Mouse (Mus musculus): Measurements from ENCODE around the gene S100a14. TPM values are rescaled to one million over a fixed set of nuclear protein-coding genes. Genes with fewer than 3 reads are reported as not detected.
A peak's percentile ranks its signal among the peaks of the same experiment; 100 is the strongest.

S100a14 gene
- polyA plus RNA-seq, 1 experiment from 2014 or later: 2.2 TPM

DNA sequence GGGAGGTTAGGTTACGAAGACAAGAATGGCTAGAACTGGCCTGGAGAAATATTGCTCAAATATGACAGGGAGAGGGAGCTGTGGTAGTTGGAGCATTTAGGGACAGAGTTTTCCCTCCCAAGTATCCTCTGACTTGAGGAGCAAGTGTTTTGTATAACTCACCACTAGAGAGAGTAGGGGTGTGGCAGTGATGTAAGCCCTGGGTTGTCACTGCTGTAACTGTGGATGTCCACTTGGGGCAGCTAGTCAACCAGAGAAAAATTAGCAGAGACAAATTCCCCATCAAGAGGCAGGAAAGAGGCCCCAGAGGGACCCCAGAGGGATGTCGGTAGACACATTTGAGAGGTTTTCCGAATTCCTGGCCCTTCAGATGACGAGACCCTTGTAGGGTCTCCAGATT lies 1.2 kb upstream of the S100a14 start:
- Histone ChIP-seq H3K9me3 (no peaks in the 10 kb centered on the region), H3K4me2 (replicated peaks) (no peak overlapping the region), H3K4me1 (no peaks in the 10 kb centered on the region), H3K9ac (no peak overlapping the region), H3K4me3 (no peak overlapping the region), H3K27me3 (no peaks in the 10 kb centered on the region), H3K27ac (no peak overlapping the region), H3K36me3 (no peaks in the 10 kb centered on the region)
- ATAC-seq (ENCODE audit: insufficient number of reproducible peaks, insufficient read depth, low FRiP score, low TSS enrichment): no peak
- whole genome bisulfite sequencing: 58% methylated on average over 4 of the region's 4 CpGs

DNA sequence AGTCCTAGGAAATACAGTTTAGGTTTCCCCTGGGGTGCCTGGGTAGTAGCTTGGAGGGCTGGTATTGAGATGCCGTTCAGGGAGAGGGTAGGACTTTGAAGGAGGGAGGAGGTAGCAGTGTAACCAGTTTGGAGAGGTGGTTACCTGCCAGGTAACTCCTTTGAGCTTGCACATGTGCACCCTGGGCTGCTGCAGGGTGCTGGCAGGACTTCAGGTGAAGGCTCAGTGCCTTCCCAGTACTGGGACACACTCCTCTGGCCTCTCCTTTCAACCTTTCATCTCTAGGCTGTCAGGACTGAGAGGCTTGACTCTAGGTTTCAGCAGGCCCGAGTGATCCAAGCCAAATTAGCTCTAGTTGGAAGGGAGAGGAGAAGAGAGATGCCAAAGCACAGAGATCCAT lies 580 bp upstream of the S100a14 start:
- Histone ChIP-seq H3K4me1 (no peaks in the 10 kb centered on the region), H3K9ac (no peak overlapping the region)
- WGBS: 73% methylated on average over 2 of the region's 2 CpGs

DNA sequence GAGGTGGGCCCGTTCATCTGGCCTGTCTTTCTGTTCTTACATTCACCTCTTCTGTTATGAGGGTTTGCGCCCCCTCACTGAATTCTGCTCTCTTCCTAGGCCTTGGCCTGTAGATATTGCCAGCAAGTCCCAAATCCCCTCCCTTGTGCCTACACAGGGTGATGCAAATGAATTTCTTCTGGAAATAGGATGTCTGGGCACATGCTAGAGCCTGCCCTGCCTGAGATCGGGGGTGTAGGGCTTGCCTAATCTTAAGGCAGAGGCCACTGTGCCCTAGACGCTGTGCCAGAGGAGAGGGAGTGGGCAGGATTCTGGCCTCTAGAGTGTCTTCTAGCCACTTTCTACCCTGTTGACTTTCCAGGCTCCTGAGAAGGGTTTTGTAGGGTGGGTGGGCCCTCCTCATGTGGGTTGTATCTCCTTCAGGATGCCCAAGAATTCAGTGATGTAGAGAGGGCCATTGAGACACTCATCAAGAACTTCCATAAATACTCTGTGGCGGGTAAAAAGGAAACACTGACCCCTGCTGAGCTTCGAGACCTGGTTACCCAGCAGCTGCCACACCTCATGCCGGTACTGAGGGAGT lies 726 bp downstream of the S100a14 start:
- no peak overlapping the region for H3K9ac ChIP-seq
- no peaks in the 10 kb centered on the region for H3K36me3 ChIP-seq
- ATAC-seq (ENCODE audit: insufficient number of reproducible peaks, insufficient read depth, low FRiP score, low TSS enrichment): no peak
- WGBS: 92% methylated on average over 7 of the region's 7 CpGs
- H3K4me1 ChIP-seq: no peaks in the 10 kb centered on the region
- H3K27ac ChIP-seq: no peak overlapping the region
- H3K27me3 ChIP-seq: no peaks in the 10 kb centered on the region
- H3K4me3 ChIP-seq: no peak overlapping the region
- no peak overlapping the region for H3K4me2 ChIP-seq (replicated peaks)
- no peaks in the 10 kb centered on the region for H3K9me3 ChIP-seq

More for the DNA sequence above, 580 bp upstream of the S100a14 start:
- ATAC-seq (ENCODE audit: insufficient number of reproducible peaks, insufficient read depth, low FRiP score, low TSS enrichment): no peak
- H3K4me2 ChIP-seq (replicated peaks): no peak overlapping the region
- no peaks in the 10 kb centered on the region for H3K9me3 ChIP-seq
- no peaks in the 10 kb centered on the region for H3K27me3 ChIP-seq
- no peak overlapping the region for H3K4me3 ChIP-seq
- no peaks in the 10 kb centered on the region for H3K36me3 ChIP-seq
- no peak overlapping the region for H3K27ac ChIP-seq

DNA sequence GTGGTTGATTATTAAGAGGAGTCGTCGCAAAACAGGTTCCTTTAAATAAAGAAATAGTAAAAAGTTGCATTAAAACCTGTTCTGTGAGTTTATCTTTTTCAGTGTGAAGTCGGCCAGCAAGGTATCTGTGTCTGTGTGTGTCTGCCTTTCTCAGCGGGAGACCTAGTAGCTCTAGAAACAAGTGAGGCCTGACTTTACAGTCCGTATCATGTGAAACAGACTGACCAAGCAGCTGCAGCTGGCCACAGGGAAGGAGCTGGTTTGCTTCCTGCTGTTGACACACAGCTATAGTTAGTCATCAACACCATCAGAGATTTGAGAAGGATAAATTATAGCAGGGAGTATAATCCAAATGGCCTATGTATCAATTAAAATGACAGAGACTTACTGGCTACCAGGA lies 5.1 kb downstream of the S100a14 start:
- Histone ChIP-seq H3K27me3 (no peaks in the 10 kb centered on the region), H3K9ac (no peak overlapping the region), H3K4me3 (no peak overlapping the region), H3K9me3 (no peaks in the 10 kb centered on the region), H3K4me1 (no peaks in the 10 kb centered on the region), H3K36me3 (no peaks in the 10 kb centered on the region), H3K27ac (no peak overlapping the region), H3K4me2 (replicated peaks) (no peak overlapping the region)
- no peak for ATAC-seq (ENCODE audit: insufficient number of reproducible peaks, insufficient read depth, low FRiP score, low TSS enrichment)
- 67% methylated on average over 5 of the region's 5 CpGs for WGBS

DNA sequence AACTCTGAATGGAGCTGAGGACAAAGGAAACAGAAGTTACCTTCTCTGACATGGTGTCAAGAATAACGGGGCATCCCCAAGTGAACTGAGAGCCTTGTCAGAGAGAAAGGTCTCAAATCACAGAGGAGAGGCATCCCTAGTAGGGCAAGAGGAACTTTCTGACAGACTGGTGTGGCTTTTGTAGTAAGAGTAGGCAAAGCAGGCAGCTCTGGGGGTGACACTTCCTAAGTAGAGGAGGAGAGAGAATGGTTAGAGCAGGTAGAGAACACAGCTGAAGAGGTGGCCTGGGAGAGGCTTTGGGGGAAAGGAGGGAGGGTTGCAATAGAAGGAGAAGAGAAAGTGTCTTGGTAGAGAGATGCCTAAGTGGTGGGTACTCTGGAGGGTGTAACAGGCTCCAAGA lies 8.8 kb downstream of the S100a14 start:
- H3K9me3 ChIP-seq: no peaks in the 10 kb centered on the region
- no peak overlapping the region for H3K4me2 ChIP-seq (replicated peaks)
- no peaks in the 10 kb centered on the region for H3K36me3 ChIP-seq
- ATAC-seq (ENCODE audit: insufficient number of reproducible peaks, insufficient read depth, low FRiP score, low TSS enrichment): no peak
- no peak overlapping the region for H3K27ac ChIP-seq
- H3K27me3 ChIP-seq: 0 out of 2 replicates have a peak, but pooled peaks cover 7% of the 10 kb centered on the region
- no peak overlapping the region for H3K9ac ChIP-seq
- WGBS: 64% methylated on average over 1 of the region's 1 CpGs
- H3K4me3 ChIP-seq: no peak overlapping the region
- no peaks in the 10 kb centered on the region for H3K4me1 ChIP-seq

DNA sequence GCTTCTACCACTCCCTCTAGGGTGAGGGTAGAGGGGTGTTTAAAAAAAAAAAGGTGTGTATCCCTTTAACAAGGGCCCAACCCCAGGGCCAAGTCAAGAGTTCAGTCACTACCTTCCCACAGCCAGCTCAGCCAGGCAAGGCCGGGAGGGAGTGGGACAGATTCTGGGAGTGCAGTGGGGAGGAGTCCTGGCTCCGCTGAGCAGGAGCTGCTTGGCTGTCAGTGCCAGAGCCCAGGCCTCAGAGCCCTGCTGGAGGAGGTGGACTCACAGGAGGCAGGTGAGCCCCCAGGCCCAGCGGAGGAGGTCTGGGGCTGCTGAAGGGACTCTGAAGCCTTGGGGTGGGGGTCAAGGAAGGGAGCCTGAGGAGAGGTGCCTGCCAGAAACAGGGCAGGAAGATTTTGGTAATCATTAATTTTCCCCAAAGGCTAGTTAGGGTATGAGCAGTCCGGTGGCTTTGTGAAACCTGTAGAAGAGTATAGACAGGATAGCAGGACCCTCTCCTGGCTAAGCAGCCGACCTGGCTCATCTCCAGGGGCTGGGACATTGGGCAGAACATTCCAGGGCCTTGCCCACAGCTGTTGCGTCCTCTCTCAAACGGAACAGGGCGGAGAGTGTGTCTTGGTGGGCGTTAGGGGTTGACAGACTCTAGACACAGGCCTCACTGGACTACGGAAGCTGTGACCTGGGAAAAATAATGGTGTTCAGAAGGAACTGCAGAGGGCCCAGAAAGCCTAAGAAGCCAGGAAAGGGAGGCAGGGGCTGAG lies 10.7 kb downstream of the S100a14 start, which contains the start of gene S100a16:
Gene S100a16 (plus strand): TSS at position 114 of the 764 bp plus-strand sequence.
- H3K27me3 ChIP-seq: 0 out of 2 replicates have a peak, but pooled peaks cover 7% of the 10 kb centered on the region
- no peaks in the 10 kb centered on the region for H3K9me3 ChIP-seq
- no peak within 1 kb of the TSS for H3K4me3 ChIP-seq
- no peak for ATAC-seq (ENCODE audit: insufficient number of reproducible peaks, insufficient read depth, low FRiP score, low TSS enrichment)
- no peak within 1 kb of the TSS for H3K9ac ChIP-seq
- no peak within 1 kb of the TSS for H3K27ac ChIP-seq
- no peaks in the 10 kb centered on the region for H3K36me3 ChIP-seq
- WGBS: 46% methylated on average over 10 of the region's 10 CpGs
- no peaks in the 10 kb centered on the region for H3K4me1 ChIP-seq
- no peak within 1 kb of the TSS for H3K4me2 ChIP-seq (replicated peaks)

GRCm38 (mm10) chr3:90537905-90538296 lies 11.2 kb downstream of the S100a14 start:
- Histone ChIP-seq H3K4me3 (no peak overlapping the region), H3K27ac (no peak overlapping the region), H3K9ac (no peak overlapping the region), H3K36me3 (no peaks in the 10 kb centered on the region), H3K4me2 (replicated peaks) (no peak overlapping the region), H3K4me1 (no peaks in the 10 kb centered on the region), H3K27me3 (0 out of 2 replicates have a peak, but pooled peaks cover 7% of the 10 kb centered on the region), H3K9me3 (no peaks in the 10 kb centered on the region)
- 73% methylated on average over 5 of the region's 5 CpGs for WGBS
- ATAC-seq (ENCODE audit: insufficient number of reproducible peaks, insufficient read depth, low FRiP score, low TSS enrichment): no peak

DNA sequence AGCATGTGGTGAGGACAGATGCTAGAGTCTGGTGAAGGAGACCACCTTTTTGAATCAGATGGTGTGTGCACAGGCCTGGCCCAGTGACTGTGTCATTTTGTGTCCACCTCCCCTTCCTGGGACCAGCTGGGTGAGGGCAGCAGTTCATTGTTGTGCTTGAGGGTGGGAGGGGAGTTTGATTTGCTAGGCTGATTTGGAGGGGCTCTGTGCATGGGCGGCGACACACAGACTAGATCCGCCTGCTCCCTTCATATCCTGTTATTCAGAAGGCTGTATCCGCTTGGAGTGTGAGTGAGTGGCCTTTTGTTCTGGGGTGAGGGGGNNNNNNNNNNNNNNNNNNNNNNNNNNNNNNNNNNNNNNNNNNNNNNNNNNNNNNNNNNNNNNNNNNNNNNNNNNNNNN lies 14.2 kb downstream of the S100a14 start:
- Histone ChIP-seq H3K9ac (no peak overlapping the region), H3K4me2 (replicated peaks) (no peak overlapping the region), H3K9me3 (no peaks in the 10 kb centered on the region), H3K27me3 (0 out of 2 replicates have a peak, but pooled peaks cover 7% of the 10 kb centered on the region), H3K4me3 (no peak overlapping the region), H3K27ac (no peak overlapping the region), H3K4me1 (no peaks in the 10 kb centered on the region), H3K36me3 (no peaks in the 10 kb centered on the region)
- WGBS: 40% methylated on average over 4 of the region's 4 CpGs
- ATAC-seq (ENCODE audit: insufficient number of reproducible peaks, insufficient read depth, low FRiP score, low TSS enrichment): no peak

DNA sequence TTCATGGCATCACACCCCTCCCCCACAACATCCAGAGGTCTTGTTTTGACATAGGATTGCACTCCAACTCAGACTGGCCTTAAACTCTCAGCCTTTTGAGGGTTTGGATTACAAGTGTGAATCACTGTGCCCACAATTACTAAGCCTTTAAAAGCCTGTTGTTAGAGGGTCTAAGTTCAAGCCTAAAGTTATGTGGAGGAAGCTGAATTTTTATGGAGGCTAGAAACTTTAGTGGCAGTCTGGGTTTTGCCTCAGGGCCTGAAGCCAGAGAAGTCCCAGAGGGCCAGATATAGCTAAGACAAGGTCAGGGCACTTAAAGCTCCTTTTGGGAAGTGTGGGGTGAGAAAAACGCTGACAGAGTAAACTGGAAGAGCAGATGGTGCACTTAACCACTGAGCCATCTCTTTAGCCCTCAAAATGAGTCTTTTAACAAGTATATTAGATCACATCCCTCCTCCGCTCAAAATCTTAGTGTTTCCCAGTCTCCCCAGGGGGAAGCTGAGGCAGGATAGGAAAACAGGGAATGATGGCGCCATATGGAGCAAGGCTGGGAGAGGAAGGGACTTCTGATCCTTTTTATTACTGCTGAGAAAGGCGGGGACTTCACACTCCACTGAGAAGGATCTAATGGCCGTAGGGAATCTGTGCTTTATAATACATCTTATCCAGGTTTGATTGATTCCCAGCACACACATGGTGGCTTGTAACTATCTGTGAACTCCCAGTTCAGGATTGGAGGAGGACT lies 23.2 kb downstream of the S100a14 start:
- no peak overlapping the region for H3K4me3 ChIP-seq
- ATAC-seq (ENCODE audit: insufficient number of reproducible peaks, insufficient read depth, low FRiP score, low TSS enrichment): no peak
- no peaks in the 10 kb centered on the region for H3K4me1 ChIP-seq
- WGBS: 49% methylated on average over 5 of the region's 5 CpGs
- H3K4me2 ChIP-seq (replicated peaks): no peak overlapping the region
- H3K27ac ChIP-seq: no peak overlapping the region
- H3K27me3 ChIP-seq: no peaks in the 10 kb centered on the region
- H3K36me3 ChIP-seq: no peaks in the 10 kb centered on the region
- no peak overlapping the region for H3K9ac ChIP-seq
- no peaks in the 10 kb centered on the region for H3K9me3 ChIP-seq

GRCm38 (mm10) chr3:90550421-90550790 lies 23.8 kb downstream of the S100a14 start:
- H3K9me3 ChIP-seq: no peaks in the 10 kb centered on the region
- H3K27me3 ChIP-seq: no peaks in the 10 kb centered on the region
- H3K36me3 ChIP-seq: no peaks in the 10 kb centered on the region
- H3K27ac ChIP-seq: no peak overlapping the region
- H3K4me1 ChIP-seq: no peaks in the 10 kb centered on the region
- no peak overlapping the region for H3K9ac ChIP-seq
- H3K4me3 ChIP-seq: no peak overlapping the region
- H3K4me2 ChIP-seq (replicated peaks): no peak overlapping the region
- WGBS: 83% methylated on average over 2 of the region's 2 CpGs
- ATAC-seq (ENCODE audit: insufficient number of reproducible peaks, insufficient read depth, low FRiP score, low TSS enrichment): 0 out of 2 replicates have a peak, but pooled peaks have one; percentile 15

DNA sequence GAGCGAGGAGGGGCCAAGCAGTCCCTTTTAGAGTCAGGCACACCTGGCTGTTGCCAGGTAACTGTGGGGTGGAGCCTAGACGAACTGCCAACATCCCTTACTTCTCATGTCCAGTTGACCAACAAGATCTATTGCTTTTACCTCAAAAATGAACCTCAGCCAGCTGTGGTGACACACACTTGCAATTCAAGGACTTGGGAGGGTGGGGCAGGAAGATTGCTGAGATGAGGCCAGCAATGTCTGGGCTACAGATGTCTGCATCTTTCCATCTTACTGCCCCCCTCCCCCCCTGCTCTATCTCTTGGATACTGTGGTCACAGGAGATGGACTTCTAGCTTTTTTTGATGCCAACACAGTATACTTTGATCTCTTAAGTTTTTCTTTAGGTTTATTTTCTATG lies 25.6 kb downstream of the S100a14 start:
- Histone ChIP-seq H3K27ac (no peak overlapping the region), H3K9ac (no peak overlapping the region), H3K9me3 (no peaks in the 10 kb centered on the region), H3K36me3 (no peaks in the 10 kb centered on the region), H3K4me3 (no peak overlapping the region), H3K27me3 (no peaks in the 10 kb centered on the region), H3K4me2 (replicated peaks) (no peak overlapping the region), H3K4me1 (no peaks in the 10 kb centered on the region)
- 58% methylated on average over 2 of the region's 2 CpGs for WGBS
- ATAC-seq (ENCODE audit: insufficient number of reproducible peaks, insufficient read depth, low FRiP score, low TSS enrichment): no peak

DNA sequence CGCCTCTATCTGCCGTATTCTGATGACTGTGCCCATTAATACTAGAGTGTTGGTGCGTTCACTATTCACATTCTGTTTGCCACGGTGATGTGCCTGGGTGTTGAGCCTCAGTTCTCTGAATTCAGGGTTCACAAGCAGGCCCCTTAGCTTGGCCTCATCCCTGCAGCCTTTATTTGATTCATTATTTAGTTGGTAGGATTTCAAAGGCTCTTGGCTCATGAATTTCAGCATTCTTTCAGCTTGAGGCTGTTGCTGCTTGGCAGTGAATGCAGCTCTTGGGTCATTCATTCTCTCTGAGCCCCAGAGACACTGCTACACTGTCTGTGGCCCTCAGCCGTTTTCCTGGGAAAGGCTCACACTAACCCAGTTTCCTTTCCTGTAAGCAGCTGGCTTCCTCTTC lies 29.3 kb downstream of the S100a14 start:
- 65% methylated on average over 5 of the region's 5 CpGs for WGBS
- no peak overlapping the region for H3K9ac ChIP-seq
- no peaks in the 10 kb centered on the region for H3K36me3 ChIP-seq
- H3K4me2 ChIP-seq (replicated peaks): no peak overlapping the region
- no peak overlapping the region for H3K4me3 ChIP-seq
- H3K9me3 ChIP-seq: no peaks in the 10 kb centered on the region
- no peak for ATAC-seq (ENCODE audit: insufficient number of reproducible peaks, insufficient read depth, low FRiP score, low TSS enrichment)
- H3K27ac ChIP-seq: no peak overlapping the region
- H3K27me3 ChIP-seq: no peaks in the 10 kb centered on the region
- H3K4me1 ChIP-seq: no peaks in the 10 kb centered on the region
